Mouse (Mus musculus) common myeloid progenitor, adult 5-6 weeks (primary cell): ENCODE results near the gene Sgcd. TPM values are rescaled to one million over a fixed set of nuclear protein-coding genes. Genes with fewer than 3 reads are reported as not detected.

Source experiments
- ATAC-seq: replicated peaks from 2 replicates; pipeline ENCODE4 v1.8.0; 2016; ENCODE audit warnings: low read depth, mild to moderate bottlenecking, moderate TSS enrichment, inconsistent platforms; ENCODE audit not compliant: poor library complexity, severe bottlenecking
- total RNA-seq: library from RNA; stranded (forward); fragments of 200-1000, 187-1606 nt; gene quantifications from 2 replicates; pipeline ENCODE4 v1.2.3, GENCODE M21; 2017

Gene Sgcd
- total RNA-seq, 1 experiment from 2014 or later = not detected

GRCm38 (mm10) chr11:47069769-47070384 lies 918.9 kb downstream of the Sgcd start:
- no peak for ATAC-seq

- no peak for ATAC-seq
Measured at GRCm38 (mm10) chr11:47063690-47064089, 925.1 kb downstream of the Sgcd start.

GRCm38 (mm10) chr11:47050390-47050789 lies 938.4 kb downstream of the Sgcd start:
- ATAC-seq = no peak

- no peak for ATAC-seq
Measured at GRCm38 (mm10) chr11:47049756-47050155, 939.0 kb downstream of the Sgcd start.

GRCm38 (mm10) chr11:47032318-47032717 lies 956.5 kb downstream of the Sgcd start:
- peak; percentile 47; the same call in 1 of the 2 replicates for ATAC-seq

GRCm38 (mm10) chr11:47020874-47021273 lies 967.9 kb downstream of the Sgcd start:
- ATAC-seq = no peak

GRCm38 (mm10) chr11:47018139-47018538 lies 970.6 kb downstream of the Sgcd start:
- no peak for ATAC-seq

GRCm38 (mm10) chr11:47015683-47016082 lies 973.1 kb downstream of the Sgcd start:
- ATAC-seq = no peak

- no peak for ATAC-seq
Measured at GRCm38 (mm10) chr11:47014278-47014677, 974.5 kb downstream of the Sgcd start.

- no peak for ATAC-seq
Measured at GRCm38 (mm10) chr11:47010166-47010565, 978.6 kb downstream of the Sgcd start.

GRCm38 (mm10) chr11:47005301-47005875 lies 983.4 kb downstream of the Sgcd start:
- no peak for ATAC-seq

GRCm38 (mm10) chr11:46939311-46939710 lies 1049.5 kb downstream of the Sgcd start:
- ATAC-seq = no peak

- ATAC-seq = no peak
Measured at GRCm38 (mm10) chr11:46924946-46925345, 1063.8 kb downstream of the Sgcd start.

GRCm38 (mm10) chr11:46920244-46920643 lies 1068.5 kb downstream of the Sgcd start:
- ATAC-seq = no peak

GRCm38 (mm10) chr11:46912656-46913237 lies 1076.0 kb downstream of the Sgcd start:
- no peak for ATAC-seq

GRCm38 (mm10) chr11:46904281-46904680 lies 1084.5 kb downstream of the Sgcd start:
- ATAC-seq = no peak

GRCm38 (mm10) chr11:46889093-46889492 lies 1099.7 kb downstream of the Sgcd start:
- ATAC-seq = no peak

GRCm38 (mm10) chr11:46882456-46882855 lies 1106.3 kb downstream of the Sgcd start:
- ATAC-seq = no peak

- ATAC-seq = no peak
Measured at GRCm38 (mm10) chr11:46875774-46876173, 1113.0 kb downstream of the Sgcd start.

GRCm38 (mm10) chr11:46868594-46868993 lies 1120.2 kb downstream of the Sgcd start:
- ATAC-seq = no peak

GRCm38 (mm10) chr11:46864809-46865208 lies 1124.0 kb downstream of the Sgcd start:
- ATAC-seq = no peak
